Mouse (Mus musculus): Measurements from ENCODE around the gene Asb4. TPM values are rescaled to one million over a fixed set of nuclear protein-coding genes. Genes with fewer than 3 reads are reported as not detected.

Asb4 gene
- not detected in 4 replicates for total RNA-seq (2023)

GRCm38 (mm10) chr6:5383336-5384177, at the start of gene Asb4:
Asb4 (plus strand) TSS chr6:5383386.

Other genes with a start within 250 kb of the Asb4 start
- gene Pon1, start 189.4 kb upstream of the Asb4 start, total RNA-seq (2023), result not detected in 4 replicates
- gene Pon3, start 127.1 kb upstream of the Asb4 start, total RNA-seq (2023), result 2.8 to 4.5 TPM (median 3.6 TPM) in 4 replicates
- 22.9 to 25.8 TPM (median 24.1 TPM) in 4 replicates for gene Pon2, start 84.9 kb upstream of the Asb4 start, total RNA-seq (2023)
- not detected in 4 replicates for gene Pdk4, start 112.9 kb downstream of the Asb4 start, total RNA-seq (2023)